Mouse (Mus musculus): ENCODE data around the gene Cd36. TPM values are rescaled to one million over a fixed set of nuclear protein-coding genes. Genes with fewer than 3 reads are reported as not detected.

Gene Cd36
- polyA plus RNA-seq, 1 experiment from 2014 or later: 19.3 TPM

Other genes starting within 250 kb of the Cd36 start
- not detected in 2 replicates for gene Gnat3, start 73.7 kb upstream of the Cd36 start, polyA plus RNA-seq (2014; fragmentation: Nextera tagmentation; extraction: Ambion mirVana)

Measured in intestine, embryonic 14.5 days (tissue).